Mouse (Mus musculus) brain, embryonic 18.5 days (tissue): Measurements from ENCODE around the gene Sun1.

ENCODE experiments used
- DNase-seq: peaks from one replicate; pipeline ENCODE4 v3.0.0-alpha.2; 2012; ENCODE audit warnings: low read depth, low spot score

Sun1 gene

DNA sequence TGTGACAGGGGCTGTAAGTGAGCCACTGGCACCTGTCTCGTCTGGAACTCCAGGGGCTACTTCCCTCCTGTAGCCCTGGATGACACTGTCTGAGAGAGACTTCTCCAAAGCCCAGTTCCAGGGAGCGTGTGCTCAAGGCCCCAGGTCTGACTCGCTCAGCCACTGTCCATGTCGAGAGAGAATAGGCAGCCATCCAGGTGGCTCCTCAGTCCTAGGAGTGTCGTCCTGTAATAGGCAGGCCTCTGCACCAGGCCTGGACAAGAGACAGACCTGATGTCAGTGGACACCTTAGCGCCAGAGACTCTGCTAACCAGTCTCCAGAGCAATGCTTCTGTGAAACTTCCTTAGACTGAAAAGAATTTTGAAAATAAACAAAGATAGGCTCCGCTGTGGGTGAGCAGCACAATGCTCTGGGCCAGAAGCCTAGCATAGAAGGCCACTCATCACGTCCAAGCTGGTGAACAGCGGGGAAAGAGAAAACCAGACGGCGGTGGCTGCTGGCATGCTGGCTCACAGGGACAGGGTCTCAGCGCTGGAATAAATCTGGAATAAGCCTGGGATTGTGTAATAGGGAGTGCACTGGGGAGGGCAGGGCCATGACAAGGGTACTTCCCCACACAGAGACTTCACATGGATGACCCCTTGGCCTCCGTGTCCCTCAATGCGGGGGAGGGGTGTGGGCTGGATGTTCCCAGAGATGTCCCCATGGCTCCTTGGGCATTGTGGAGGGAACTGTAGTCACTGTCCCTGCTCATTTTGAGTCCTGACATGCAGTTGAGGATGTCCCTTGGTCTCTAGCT, 85.9 kb downstream of the Sun1 start:
- no peak for DNase-seq

DNA sequence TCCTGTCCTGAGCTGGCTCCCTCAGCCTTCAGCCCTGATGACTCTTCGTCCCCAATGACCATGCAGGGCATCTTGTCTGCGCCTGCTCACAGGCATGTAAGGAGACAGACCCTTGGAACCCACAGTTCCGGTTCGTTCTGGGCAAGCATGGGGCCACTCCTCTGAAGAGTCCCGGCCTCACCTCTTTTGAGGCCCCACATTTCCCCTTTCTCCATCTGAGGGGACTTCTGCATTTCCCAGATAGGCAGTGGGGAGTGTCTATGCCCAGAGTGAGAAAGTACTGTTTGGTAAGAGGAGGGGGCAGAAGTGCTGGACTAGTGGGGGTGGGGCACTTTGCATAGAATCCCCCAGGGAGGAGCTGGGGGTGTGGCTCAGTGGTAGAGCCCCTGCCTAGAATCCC, 86.7 kb downstream of the Sun1 start:
- DNase-seq = no peak

DNA sequence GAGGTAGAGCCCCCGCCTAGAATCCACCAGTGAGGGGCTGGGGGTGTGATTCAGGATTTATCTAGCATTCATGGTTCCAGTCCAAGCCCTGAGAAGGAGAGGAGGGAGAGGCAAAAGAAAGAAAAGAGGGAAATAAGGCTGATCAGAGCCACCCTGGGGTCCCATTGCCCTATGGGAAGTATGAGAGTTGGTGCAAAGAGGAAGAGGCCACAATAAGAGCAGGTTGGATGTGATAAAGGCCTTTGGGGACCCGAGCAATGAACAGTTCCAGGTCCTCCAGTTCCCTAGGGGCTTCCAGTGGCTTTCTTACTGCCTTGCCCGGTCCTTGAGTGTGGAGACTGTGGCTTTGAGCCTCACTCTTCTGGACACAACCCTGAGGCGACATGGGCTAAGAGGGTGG, 87.3 kb downstream of the Sun1 start:
- no peak for DNase-seq

DNA sequence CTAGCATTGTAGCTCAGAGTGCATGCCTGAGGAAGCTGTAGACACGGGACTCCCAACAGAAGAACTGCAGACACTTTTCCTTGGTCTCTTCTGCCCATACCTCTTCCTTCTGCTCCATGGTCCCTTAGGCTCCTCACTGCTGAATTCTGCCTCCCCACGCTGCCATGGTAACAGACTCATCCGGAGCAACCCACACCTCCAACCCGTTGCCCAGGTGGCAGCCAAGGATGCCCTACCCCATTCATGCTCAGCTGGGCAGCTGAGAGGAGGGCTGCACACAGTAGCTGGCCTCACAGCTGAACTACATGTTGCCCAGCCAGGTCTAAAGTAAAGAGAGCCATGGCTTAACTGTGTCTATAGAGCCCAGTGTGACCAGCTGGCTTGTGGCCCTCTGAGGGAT, 88.2 kb downstream of the Sun1 start:
- DNase-seq = no peak

DNA sequence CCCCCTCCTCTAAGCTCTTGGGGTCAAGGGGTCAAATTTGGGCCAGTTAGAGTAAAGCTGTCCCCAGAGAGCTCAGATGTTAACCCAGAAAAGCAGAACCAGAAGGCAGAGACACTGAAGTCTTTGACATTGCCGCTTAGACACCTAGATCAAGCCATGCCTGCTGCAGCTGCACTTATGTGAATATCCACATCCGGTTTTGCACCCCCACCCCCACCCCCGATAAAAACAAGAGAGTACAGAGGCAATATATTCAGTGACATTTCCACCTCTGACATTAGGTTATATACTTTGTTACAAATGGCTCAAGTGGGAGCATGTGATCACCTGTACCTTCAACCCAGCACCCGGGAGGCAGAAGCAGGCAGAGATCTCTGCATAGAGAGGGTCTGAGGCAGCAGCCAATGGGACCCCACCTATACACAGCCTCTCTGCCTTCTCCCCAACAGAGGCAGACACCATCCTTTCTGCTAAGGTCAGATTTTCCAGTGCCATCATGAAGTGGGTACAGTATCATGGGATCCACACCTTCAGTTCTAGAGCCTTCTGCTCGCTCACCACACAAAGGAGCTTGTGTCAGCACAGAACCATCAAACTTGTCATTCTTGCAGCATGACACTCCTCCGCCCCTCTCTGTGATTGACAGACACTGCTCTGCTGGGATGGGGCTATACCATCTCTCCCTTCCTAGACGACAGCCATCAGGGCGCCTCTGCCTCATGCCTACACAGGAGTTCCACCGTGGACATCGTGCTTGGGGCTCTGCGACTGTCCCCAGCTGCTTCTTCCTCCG, 90.2 kb downstream of the Sun1 start:
- no peak for DNase-seq

DNA sequence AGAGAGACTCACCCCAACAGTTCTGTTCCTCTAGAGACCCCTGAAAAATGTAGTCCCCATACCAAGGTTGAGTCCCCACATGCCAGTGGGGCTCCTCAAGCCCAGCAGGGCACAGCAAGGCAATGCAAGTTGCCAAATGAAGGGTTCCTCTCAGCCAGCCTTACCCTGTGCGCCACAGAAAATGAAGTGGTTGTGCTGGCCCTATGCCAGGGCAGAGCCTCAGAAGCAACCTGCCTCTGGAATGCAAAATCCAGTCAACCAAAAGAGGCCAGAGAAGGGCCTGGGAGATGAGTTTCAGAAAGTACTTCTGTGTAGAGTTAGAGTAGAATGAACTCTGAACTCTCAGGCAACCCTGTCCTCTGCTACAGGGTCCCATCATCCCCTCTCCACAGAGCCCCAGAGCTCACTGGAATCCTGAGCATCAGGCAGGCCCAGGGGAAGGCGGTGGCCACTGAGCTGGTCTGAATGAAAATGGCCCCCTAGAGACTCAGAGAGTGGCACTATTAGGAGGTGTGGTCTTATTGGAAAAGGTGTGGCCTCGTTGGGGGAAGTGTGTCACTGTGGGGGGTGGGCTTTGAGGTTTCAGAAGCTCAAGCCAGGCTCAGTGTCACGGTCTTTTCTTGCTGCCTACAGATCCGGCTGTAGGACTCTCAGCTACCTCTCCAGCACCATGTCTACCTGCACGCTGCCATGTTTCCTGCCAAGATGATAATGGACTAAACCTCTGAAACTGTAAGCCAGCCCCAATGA, 91.5 kb downstream of the Sun1 start:
- DNase-seq = no peak

DNA sequence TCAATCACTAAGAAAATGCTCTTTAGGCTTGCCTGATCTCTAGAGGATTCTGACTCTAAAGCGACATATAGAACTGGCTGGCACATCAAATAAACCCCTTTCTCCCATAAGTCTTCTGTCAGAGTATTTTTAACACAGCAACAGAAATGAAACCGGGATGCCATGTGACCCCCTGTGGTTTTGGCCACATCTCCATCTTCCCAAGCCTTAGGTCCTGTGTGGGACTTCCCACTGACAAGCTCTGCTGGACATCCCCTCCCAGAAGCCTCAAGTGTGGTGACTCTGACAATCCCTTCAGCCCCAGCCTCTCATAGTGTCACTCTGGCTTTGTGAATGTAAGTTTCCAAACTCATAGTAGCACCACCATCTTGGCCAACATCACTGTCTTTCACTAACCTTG, 93.7 kb downstream of the Sun1 start:
- DNase-seq = no peak

DNA sequence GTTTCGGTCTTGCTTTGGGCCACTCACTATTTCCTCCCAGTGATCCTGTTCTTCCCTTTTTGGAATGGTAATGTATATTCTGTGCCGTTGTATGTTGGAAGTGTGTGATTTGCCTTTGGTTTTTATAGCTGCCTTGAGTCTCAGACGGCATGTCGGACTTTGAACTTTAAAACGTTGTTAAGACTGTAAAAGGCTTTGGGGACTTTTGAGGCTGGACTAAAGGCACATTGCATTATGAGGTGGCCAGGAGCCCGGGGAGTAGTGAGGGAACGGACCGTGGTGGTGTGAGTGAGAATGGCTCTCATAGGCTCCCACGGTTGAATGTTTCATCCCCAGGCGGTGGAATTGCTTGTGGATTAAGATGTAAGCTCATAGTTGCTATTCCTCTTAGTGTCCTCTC, 96.7 kb downstream of the Sun1 start:
- DNase-seq = no peak

DNA sequence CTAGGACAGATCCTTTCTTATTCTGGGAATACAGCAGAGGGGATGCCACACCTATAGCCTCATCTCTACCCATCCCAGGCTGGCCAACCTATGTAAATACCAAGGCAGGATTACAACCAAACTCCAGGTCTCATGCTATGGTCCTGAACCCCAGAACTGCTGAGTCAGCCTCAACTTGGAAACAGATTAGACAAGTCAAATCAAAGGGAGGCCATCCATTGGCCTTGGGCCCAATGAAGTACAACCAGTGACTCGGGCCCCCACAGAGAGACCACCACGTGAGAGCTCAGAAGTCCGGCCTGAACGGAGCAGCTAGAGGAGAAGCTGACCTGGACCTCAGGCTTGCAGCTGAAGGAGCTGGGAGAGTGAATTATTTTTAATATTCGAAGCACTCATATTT, 97.3 kb downstream of the Sun1 start:
- no peak for DNase-seq
